Mouse (Mus musculus) thymus, postnatal 25 days (tissue): ENCODE results near the gene Plcd3.
A peak's percentile ranks its signal among the peaks of the same experiment; 100 is the strongest.

Experiments
- DNase-seq: peaks from one replicate; pipeline ENCODE4 v3.0.0; 2022

Plcd3 gene

DNA sequence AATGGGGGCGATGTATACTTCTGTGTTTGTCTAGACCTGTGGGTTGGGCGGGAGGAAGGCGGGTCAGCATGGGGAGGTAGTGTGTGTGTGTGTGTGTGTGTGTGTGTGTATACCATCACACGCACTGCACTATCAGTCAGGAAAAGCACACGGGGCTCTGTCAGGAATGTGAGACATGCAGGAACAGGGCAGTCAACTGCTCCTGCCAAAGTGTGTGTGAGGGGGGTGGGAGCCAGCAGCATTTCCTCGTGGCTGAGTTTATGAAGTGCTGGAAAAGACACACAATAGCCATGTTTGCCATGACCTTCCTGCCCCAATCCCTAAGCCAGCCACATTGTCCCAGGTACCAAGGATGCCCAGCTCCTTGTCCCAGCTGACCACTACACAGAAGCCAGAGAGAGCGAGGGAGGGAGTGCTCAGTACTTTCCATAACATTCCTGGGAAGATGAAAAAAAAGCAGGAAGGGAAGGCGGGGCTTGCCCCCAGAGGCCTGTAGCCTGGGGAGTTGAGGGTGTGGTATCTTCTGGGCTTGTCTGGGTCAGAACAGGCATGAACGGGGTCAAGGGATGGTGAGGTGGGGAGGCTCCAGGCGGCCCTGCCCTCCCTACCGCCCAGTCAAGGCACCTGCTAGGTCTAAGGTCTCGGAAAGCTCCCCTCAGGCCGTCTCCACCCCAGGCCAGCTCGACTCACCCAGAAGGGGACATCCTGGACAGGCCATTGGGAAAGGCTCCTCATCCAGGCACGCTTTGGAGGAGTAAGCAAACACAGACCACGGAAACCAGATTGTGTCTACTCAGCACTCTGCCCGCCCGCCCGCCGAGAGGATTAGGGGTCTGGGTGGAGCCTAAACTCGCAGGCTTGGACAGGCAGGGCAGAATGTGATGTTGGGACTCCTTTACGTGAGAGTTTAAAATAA, 4.2 kb downstream of the Plcd3 start:
- DNase-seq: no peak

DNA sequence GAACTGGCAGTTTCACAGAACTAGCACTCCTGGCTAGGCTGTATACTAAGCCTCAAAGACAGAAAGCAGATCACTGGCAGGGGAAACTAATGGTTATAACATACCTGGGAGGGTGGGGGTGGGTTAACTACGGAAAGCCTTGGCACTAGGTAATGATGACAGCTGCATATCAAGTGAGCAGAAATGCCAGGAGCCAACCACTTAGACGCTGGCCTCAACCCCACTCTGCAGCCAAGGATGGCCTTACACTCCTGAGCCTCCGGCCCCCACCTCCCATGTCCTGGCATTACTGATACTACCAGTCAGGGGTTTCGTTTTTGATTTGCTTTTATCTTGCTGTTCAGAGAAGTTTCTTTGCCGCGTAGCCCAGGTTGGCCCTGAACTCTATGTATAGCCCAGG, 5.7 kb downstream of the Plcd3 start:
- no peak for DNase-seq

DNA sequence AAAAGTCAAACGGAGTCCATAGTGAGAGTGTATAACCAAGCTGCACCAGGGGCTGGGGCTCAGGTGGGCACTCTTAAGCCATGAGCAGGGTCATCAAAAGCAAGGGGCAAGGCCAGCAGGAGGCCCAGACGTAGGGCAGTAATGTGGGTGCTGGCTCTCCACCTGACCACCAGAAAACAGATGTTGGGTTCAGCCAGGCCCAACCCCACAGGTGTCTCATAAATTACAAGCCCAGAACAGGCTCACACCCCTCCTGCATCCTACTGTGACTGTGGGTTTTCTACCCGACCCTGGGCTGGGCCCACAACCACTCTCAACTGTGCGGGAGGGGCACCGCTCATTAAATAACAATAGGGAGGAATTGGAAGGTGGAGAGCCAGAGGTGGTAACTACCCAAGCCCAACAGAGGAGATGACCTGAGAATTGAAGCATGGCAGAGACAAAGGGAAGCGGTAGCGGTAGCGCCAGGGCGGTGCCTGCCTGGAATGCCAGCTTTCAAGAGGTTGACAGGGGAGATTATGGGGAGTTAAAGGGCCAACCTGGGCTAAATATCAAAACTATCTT, 6.3 kb downstream of the Plcd3 start:
- no peak for DNase-seq

DNA sequence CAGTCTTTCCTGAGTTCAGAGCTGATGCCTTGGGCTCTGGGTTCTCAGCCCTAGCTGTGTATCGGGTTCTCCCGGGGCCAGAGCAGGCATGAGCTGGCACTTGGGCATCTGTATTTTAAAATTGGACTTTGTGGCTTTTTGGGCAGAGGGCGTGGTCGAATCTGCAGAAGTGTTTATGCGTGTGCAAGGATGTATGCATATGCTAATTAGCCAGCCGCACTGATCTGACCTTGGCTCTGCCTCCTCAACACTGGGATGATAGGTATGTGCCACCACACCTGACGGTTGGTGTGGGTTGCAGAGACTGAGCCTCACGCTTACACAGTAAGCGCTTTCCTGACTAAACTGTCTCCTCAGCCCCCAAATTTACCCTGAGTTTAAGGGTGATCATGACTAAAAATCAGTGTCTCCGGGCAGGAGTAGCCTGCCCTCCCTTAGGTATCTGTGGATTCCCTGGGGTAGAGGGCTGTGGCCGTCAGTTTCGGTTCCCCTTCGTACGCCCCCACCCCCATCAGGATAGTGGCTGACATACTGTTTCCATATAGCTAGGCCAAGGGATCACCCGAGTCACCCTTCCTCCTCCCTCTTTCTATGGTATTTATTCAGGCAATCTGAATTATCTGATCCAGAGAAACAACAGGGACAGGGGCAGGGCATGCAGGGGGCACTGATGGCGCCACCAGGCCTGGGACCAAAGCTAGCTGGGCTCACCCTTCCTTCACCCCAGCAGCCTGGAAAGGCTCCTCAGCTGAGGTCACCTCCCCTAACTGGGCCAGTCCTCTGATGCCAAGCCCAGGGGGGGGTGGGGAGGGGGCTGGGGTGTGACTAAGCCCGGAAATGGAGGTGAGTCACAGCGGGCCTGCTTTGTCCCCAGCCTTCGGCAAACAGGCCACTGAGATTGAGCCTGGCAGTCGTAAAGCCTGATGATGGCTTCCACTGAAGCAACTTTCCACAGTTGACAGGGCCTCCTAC, 7.3 kb downstream of the Plcd3 start:
- DNase-seq: no peak

DNA sequence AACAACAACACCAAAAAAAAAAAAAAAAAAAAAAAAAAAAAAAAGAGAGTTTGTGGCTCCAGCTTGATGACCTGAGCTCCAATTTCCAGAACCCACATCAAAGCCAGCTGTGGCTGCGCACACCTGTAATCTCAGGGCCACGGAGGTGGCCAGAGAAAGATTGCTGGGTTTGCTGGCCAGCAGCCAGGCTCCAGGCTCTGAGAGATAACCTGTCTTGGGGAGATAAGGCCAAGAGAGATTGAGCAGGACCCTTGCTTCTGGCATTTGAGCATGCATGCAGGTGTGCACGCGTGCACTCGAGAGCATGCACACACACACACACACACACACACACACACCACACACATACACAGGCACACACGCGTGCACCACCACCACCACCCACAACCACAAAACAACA, 8.2 kb downstream of the Plcd3 start:
- no peak for DNase-seq

DNA sequence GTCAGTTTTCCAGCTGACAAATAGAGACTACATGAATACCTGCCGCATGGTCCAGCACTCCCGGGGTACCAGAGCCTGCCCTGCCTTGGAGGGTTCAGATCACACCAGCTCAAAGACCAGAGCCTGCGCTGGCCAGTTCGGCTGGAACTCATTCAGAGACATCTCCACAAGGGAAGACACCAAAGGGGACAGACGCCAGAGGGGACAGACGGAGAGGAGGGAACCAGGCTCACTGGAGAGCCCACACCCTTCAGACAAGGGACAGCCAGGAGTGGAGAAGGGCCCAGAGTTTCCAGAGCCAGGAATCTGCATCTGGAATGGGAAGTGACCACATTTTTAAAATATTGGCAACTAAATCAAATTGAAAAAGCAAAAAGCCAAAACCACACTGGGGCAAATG, 19.8 kb downstream of the Plcd3 start:
- DNase-seq: no peak

DNA sequence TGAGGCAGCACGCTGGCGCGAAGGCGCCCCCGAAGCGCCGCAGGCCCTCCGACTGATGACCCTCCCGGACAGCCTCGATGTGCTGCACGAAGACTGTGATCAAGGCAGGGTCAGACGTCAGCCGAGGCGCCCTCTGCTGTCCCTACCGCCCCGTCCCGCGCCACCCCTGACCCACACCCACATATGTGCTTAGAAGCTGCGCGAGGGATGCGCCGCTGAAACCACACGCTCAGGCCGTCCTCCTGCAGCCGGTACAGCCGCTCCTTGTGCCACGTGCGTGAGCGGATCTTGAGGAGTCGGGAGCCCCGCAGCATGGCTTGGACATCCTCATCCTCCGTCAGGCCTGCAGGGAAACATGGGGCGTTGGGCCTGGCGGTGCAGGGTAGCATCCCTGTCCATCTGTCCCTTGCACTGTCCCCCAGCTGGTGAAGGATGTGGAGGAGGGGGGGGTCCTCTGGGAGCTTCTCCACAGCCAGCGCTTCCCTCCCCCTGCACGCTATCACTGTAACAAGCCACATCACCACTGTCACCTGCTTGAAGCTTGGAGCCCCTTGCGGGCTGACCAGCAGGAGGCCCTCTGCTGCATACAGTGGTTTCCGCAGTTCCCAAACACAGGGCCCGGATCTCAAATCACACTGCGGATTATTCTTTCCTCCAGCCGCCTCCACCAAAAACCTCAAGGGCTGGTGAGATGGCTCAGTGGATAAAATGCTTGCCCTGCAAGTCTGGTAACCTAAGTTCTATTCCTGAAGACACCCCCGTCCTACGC, 21.0 kb downstream of the Plcd3 start:
- peak; percentile 18 for DNase-seq

DNA sequence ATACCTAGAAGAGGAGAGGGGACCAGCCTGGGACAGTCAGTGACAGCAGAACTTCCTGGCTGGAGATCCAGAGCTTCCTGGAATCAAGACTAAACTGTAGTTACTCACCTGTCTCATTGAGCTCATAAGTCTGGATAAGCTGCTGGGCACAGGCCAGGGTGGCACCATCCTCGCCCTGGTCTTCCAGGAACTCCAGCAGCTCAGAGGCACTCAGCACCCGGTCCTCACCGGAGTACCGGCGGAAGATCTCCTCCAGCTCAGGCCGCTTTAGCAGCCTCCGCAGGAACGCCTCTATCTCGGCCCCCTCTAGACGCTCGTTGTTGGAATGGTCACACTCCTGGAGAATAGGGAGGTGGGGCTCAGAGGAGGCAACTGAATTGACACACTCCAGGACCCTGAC, 23.3 kb downstream of the Plcd3 start:
- DNase-seq: no peak

DNA sequence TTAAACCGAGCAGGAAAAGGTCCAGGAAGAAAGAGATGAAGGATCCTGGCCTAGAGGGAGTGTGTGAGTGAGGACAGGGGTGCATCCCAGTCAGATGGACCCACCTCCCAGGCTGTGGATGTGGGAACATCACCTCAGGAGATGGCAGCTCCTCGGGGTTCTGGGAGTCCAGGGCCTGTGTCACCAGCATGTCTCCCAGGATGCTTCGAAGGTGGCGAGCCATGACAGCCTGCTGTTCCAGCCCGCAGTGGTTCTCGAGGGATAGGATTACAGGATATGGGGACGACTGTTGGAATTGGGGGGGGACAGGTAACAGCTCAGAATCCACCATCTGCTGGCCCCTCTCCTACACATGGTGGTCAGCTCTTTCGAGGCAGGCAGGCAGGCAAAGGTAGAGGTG, 24.9 kb downstream of the Plcd3 start:
- DNase-seq: no peak

DNA sequence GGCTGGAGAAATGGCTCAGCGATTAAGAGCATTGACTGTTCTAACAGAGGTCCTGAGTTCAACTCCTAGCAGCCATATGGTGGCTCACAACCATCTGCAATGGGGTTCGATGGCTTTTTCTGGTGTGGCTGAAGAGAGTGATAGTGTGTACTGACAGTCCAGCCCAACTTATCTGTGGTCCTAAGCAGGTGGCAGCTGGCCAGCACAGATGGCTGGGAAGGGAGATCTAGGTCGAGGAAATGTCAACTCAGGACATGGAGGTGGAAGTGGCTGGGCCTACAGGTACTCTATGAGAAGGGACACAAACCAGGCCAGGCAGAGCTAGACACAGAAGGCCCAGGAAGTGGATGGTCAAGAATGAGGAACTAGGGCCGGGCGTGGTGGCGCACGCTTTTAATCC, 25.4 kb downstream of the Plcd3 start:
- no peak for DNase-seq

DNA sequence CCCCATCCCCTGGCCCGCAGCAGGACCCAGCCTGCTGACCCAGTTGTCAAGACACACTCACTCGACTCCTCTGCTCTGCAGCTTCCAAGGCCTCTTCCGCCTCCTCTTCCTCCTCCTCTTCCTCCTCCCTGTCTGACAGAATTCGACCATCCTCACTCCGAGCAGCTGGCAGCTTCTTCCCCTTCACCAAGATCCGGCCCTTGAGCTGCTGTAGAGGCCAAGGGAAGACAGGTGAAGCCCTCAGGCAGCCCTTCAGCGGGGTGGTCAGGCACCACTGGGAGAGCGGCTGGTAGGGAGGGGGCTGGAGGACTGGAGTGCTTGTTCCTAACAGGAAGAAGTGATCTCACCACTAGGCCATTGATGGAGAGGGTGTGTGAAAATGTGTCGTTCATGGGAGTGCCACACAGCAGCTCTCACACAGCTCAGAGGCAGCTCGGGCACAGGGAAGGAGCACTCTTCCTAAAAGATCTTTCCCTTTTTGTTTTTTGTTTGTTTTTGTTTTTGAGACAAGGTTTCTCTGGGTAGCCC, 26.6 kb downstream of the Plcd3 start:
- DNase-seq: no peak

DNA sequence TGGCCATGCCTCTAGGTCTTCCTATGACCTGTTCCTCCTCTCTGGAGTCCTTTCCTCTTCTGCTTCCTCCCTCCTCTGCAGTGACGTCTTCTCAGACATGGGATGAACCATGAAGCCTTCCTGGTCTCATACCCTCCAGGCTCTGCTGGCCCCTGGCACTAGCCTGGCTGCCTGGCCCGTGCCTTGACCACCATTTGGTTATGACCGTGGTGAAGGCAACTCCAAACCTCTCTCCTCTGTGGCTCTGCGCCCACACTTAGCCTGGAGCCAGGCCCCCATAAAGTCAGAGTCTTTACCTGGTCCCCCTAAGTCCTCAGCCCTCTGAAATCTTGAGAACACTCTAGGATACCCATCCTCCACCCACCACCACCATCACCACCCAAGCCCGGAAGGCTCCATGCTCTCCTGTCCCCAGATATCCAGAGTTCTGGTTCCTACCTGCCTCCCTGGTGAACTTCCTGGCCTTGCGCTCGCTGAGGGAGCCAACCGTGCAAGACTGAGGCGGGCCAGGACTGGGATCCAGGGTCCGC, 27.3 kb downstream of the Plcd3 start:
- no peak for DNase-seq

DNA sequence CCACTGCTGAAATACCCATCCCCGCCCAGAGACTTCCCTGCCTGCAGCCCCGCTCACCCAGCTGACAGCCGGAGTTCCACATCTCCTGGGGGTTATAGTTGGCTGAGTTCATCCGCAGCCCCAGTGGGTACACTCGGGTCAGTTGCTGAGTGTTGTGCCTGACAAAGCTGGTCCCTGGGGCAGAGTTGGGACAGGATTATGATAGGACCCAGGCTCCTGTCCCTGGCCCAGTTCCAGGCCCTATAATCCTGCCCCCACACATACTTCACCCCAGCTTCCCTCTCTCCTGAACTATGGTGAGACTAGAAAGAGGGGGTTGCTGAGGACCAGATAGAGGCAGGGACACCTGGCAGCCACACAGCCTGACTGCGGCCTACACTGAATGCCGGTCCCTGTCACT, 27.8 kb downstream of the Plcd3 start:
- no peak for DNase-seq

DNA sequence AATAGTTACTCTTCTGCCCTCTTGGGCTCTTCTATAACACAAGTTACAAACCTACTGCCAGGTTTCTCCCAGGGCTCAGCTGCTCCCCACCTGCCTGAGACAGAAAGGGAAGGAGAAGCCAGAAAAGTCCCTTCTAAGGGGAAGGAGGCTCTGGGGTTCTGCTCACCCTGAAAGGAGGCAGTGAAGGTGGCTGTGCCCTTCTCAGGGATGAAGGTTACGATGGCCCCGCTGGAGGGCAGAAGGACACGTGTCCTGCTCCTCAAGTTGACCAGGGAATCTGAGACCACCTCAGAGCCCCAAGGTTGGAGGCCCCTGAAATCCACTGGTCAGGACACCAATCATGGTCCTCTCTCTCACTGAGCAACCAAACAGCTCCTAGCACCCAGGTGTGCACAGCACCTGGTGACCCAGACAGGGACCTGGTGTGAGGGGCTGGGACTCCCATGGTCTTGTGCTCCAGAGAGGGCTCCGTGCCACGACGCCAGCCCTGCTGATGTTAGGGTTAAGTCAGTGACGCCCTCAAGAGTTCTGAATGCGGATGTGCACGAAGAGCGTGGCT, 31.1 kb downstream of the Plcd3 start:
- DNase-seq: no peak

DNA sequence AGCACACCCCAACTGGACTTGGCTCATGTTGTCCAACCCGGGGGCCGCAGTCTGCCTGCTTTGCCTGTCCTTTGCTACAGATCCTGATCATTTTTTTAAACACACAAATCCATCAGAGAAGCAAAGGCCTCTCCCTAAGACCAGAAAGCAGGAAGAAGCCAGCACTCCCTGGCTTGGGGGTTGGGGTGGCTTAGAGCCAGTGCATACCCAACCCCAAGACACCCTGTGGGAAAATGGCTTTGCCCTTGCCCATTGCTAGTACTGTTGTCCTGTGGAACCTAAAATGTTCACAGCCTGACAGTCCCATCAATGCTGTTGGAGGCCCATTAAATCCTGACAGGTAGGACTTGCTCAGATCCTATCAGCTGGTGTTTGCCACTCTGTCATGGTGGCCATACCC, 31.7 kb downstream of the Plcd3 start:
- no peak for DNase-seq

DNA sequence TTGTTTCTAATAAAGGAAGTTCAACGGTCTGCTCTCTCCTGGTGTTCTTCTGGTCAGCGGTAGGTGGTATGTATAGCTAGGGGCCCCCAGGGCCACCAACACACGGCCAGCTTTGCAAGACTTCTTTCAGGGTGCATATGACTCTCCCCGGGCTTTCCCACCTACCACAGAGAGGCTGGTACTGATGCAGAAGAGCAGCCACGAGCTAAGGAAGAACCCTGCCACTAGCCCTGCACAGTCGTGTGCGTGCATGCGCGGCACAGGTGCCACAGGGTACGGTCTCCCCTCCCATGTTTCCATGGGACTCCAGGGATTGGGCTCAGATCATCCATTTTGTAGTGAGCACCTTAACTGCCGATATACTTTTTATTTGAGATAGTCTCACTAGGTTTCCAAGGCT, 32.6 kb downstream of the Plcd3 start:
- no peak for DNase-seq

DNA sequence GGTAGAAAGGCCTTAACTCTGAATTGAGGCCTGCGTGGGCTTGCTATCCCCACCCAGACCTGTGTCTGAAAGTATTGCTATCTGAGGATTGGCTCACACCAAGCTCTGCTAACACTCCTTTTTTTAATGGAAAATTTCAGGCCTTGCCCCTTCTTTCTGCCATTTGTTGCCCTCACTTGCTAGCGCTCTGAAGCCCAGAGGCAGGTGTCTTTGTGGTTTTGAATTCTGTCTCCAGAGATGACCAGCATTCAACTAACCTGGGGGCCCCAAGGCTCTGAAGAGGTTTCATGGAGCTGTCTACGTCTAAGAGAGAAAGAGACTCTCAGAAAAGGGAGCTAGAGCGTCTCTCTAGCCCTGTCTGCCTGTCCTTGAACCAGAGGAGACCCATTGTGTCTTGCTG, 33.2 kb downstream of the Plcd3 start:
- no peak for DNase-seq

DNA sequence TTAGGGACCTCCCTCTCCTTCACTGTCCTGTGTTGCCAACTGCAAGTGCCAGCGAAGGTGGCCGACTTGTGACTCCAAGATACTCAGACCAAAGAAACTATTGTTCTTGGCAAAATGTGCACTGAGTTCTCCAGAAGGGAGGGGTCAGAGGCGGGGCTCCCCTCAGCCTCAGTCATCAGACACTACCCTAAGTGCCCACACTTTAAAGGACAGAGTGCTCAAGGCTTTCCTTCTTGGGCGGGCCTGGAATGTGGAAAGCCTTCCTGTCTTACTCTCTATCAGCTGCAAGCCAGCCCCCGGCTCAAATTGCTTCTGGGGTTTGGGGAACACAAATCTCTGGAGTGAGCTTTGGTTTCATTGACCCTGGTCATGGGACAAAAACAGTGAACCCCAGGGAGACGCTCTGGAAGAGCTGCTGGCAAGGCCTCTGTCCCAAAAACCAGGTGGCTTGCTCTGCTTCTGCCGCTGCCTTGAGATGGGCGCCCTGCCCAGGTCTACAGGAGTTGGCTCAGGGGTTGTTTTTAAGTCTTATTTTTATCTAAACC, 33.9 kb downstream of the Plcd3 start:
- no peak for DNase-seq

DNA sequence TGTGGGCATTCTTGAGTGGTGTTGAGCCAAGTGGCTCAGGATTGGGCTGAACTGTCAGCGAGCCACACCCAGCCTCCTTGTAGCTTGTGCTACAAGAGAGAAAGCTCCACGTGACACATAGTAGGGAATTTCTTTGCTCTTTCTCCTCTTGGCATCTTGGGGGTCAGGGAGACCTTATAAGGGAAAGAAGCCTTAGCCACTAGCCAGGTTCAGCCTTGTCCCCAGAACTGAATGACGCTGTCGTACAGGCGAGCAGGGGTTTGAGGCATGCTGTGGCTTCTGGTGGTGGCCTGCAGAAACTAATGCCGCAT, 34.5 kb downstream of the Plcd3 start:
- no peak for DNase-seq

DNA sequence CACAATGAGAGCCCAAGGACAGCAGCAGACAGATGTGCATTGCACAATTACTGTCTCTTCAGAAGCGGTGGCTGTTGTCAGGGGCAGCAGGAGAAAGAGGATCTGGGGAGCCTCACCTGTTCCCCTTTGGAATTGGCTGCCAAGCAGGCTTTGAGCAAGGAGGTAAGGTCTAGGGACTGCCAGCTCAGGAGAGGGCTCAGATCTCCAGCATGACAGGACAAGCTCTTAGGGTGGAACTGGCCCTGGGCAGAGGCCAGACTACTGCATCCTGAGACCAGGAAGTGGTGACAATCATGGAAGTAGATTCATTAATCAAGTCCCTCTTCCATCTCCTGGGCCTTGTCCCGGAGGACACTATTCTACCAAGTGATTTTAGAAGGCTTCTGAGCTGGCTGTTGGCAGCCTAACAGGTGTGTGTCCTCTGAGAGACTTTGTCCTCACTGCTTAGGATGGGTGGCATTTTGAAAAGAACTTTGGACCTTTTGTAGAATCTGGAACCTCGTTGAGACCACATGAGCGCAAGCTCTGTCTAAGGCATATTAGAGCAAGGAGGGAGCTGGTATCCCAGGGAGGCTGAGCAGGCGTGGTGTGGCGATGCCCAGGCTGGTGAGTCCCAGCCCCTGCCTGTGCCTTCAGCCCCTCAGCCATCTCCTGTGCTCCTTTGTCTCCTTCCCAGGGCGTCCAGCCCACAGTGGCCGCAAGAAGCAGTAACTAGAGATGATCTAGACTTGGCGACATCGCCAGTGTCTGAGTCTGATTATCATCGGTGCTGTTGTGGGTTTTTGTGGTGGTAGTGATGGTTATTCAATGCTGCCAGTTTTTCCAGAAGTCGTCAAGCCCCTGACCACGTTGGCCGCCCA, 35.0 kb downstream of the Plcd3 start:
- DNase-seq: no peak
